Mouse (Mus musculus) spleen, postnatal 4 days (tissue): ENCODE results near the gene Gm42372.

Experiments
- DNase-seq, 2 experiments: peaks; one replicate each; pipeline ENCODE4 v3.0.0; 2022; ENCODE audit warnings: low spot score in 2 of 2

Gm42372 gene

GRCm38 (mm10) chr7:17003230-17003960, 20.5 kb downstream of the Gm42372 start:
- no peak for DNase-seq

GRCm38 (mm10) chr7:17004716-17005115, 21.8 kb downstream of the Gm42372 start:
- DNase-seq, result no peak

GRCm38 (mm10) chr7:17007300-17007699, 24.4 kb downstream of the Gm42372 start:
- DNase-seq, result no peak

GRCm38 (mm10) chr7:17009326-17010009, 26.6 kb downstream of the Gm42372 start:
- no peak for DNase-seq

- DNase-seq, result no peak
Observed at GRCm38 (mm10) chr7:17010010-17010347, 27.1 kb downstream of the Gm42372 start.

GRCm38 (mm10) chr7:17011909-17012590, 29.2 kb downstream of the Gm42372 start:
- DNase-seq, result no peak

- no peak for DNase-seq
Observed at GRCm38 (mm10) chr7:17015381-17015780, 32.5 kb downstream of the Gm42372 start.

GRCm38 (mm10) chr7:17017036-17017435, 34.1 kb downstream of the Gm42372 start:
- DNase-seq, result peak in 1 of 2 experiments; percentile 38

GRCm38 (mm10) chr7:17017921-17018320, 35.0 kb downstream of the Gm42372 start:
- DNase-seq, result no peak

- DNase-seq, result no peak
Observed at GRCm38 (mm10) chr7:17019426-17020166, 36.7 kb downstream of the Gm42372 start.

- DNase-seq, result no peak
Observed at GRCm38 (mm10) chr7:17022176-17022575, 39.3 kb downstream of the Gm42372 start.

- DNase-seq, result no peak
Observed at GRCm38 (mm10) chr7:17023701-17024100, 40.8 kb downstream of the Gm42372 start.

GRCm38 (mm10) chr7:17024141-17024540, 41.3 kb downstream of the Gm42372 start:
- DNase-seq, result no peak

GRCm38 (mm10) chr7:17024814-17025504, 42.1 kb downstream of the Gm42372 start:
- peak; percentile 46 to 75 for DNase-seq

GRCm38 (mm10) chr7:17025505-17025894, 42.6 kb downstream of the Gm42372 start:
- DNase-seq, result no peak

GRCm38 (mm10) chr7:17025896-17026622, 43.2 kb downstream of the Gm42372 start:
- DNase-seq, result no peak

GRCm38 (mm10) chr7:17026710-17027587, 44.1 kb downstream of the Gm42372 start:
- peak in 1 of 2 experiments; percentile 66 for DNase-seq

- DNase-seq, result peak; percentile 87 to 92
Observed at GRCm38 (mm10) chr7:17027588-17028343, 44.9 kb downstream of the Gm42372 start, which contains the start of gene Ppp5c. TSS of gene Ppp5c (minus strand) at chr7:17027924.

- no peak for DNase-seq
Observed at GRCm38 (mm10) chr7:17028923-17029322, 46.0 kb downstream of the Gm42372 start.
